ENCODE assay signal across 17 mouse cellular contexts in genomic region chr12:26471376-26471775, GRCm38 (mm10). TPM values are rescaled to one million over a fixed set of nuclear protein-coding genes. Genes with fewer than 3 reads are reported as not detected.
A peak's percentile ranks its signal among the peaks of the same experiment; 100 is the strongest.
DNase-seq lines count a peak whose midpoint lies in the region; ATAC-seq and TF ChIP-seq lines count a peak whose summit lies in the region.
"Had no signal": no experiment of that assay in that cellular context is flagged by ENCODE, and none has a peak within 500 bp of the region (broad histone marks: within the 10 kb centered on the region; RNA-seq: fewer than 3 reads in every experiment).

No protein-coding gene starts in this region.

- no peak overlapping the region for H3K9ac ChIP-seq in heart, embryonic 12.5 days
- H3K9ac ChIP-seq in heart, adult 2 months (ENCODE audit: low read depth, low read length): no peak overlapping the region
- H3K9ac ChIP-seq in kidney, postnatal 0 days (ENCODE audit: low read depth, low read length): no peak overlapping the region
- H3K9ac ChIP-seq in liver, embryonic 16.5 days (ENCODE audit: low read depth, low read length): peak overlapping the region; percentile 20
- H3K9ac ChIP-seq in forebrain, embryonic 14.5 days (ENCODE audit: low read length): no peak overlapping the region
- H3K9ac ChIP-seq: heart, embryonic 15.5 days; hindbrain, embryonic 14.5 days had no signal

- WGBS in heart, embryonic 12.5 days: 64% methylated on average over 3 of the region's 3 CpGs
- 69% methylated on average over 3 of the region's 3 CpGs for WGBS in heart, adult 2 months
- 56% methylated on average over 3 of the region's 3 CpGs for WGBS in kidney, postnatal 0 days
- 55% methylated on average over 3 of the region's 3 CpGs for WGBS in liver, embryonic 16.5 days (ENCODE audit: insufficient replicate concordance)
- WGBS in forebrain, embryonic 14.5 days: 88% methylated on average over 3 of the region's 3 CpGs

- TF ChIP-seq EP300 in heart, adult 2 months (IDR thresholded peaks at IDR 0.05; ENCODE audit: insufficient read depth, low read depth, low read length): no peak

- no peaks in the 10 kb centered on the region for H3K79me2 ChIP-seq in heart, adult 2 months (replicated peaks; ENCODE audit: control insufficient read depth, insufficient read depth, low read length)

- TF ChIP-seq CTCF in heart, adult 2 months (IDR thresholded peaks at IDR 0.05): no peak
- no peak for TF ChIP-seq CTCF in kidney, postnatal 0 days (IDR thresholded peaks at IDR 0.05; ENCODE audit: low read depth)

- peaks cover 9% of the 10 kb centered on the region; the same call in 1 of the 2 replicates for H3K4me1 ChIP-seq in heart, embryonic 12.5 days (replicated peaks)
- H3K4me1 ChIP-seq in heart, adult 2 months (ENCODE audit: control insufficient read depth, insufficient read depth, low read length): peaks cover 8% of the 10 kb centered on the region
- peaks cover 7% of the 10 kb centered on the region; the same call in 1 of the 2 replicates for H3K4me1 ChIP-seq in kidney, postnatal 0 days (replicated peaks; ENCODE audit: insufficient read depth, low read length)
- H3K4me1 ChIP-seq in brown adipose tissue, adult 24 weeks (ENCODE audit: control insufficient read depth, insufficient read depth, insufficient read length, low read length): peaks cover 12% of the 10 kb centered on the region
- H3K4me1 ChIP-seq in liver, embryonic 16.5 days (ENCODE audit: control insufficient read depth, low read depth, low read length): peaks cover 46% of the 10 kb centered on the region
- 0 out of 2 replicates have a peak, but pooled peaks cover 3% of the 10 kb centered on the region for H3K4me1 ChIP-seq in forebrain, embryonic 14.5 days (ENCODE audit: control insufficient read depth, insufficient read depth, low read length)

- H3K4me3 ChIP-seq in heart, embryonic 12.5 days: peak overlapping the region; percentile 22; the same call in 1 of the 2 replicates
- no peak overlapping the region for H3K4me3 ChIP-seq in heart, adult 2 months
- no peak overlapping the region for H3K4me3 ChIP-seq in kidney, postnatal 0 days (replicated peaks; ENCODE audit: low read depth, low read length)
- peak overlapping the region; percentile 67; the same call in 1 of the 2 replicates for H3K4me3 ChIP-seq in brown adipose tissue, adult 24 weeks (ENCODE audit: insufficient read depth, low read depth, low read length)
- peak overlapping the region; percentile 87 for H3K4me3 ChIP-seq in liver, embryonic 16.5 days (ENCODE audit: low read depth, low read length)
- H3K4me3 ChIP-seq in forebrain, embryonic 14.5 days (ENCODE audit: low read depth, low read length): no peak overlapping the region
- H3K4me3 ChIP-seq: heart, embryonic 15.5 days had no signal

- H3K27ac ChIP-seq in heart, embryonic 12.5 days (ENCODE audit: poor library complexity, severe bottlenecking): no peak overlapping the region
- no peak overlapping the region for H3K27ac ChIP-seq in heart, adult 2 months
- no peak overlapping the region for H3K27ac ChIP-seq in kidney, postnatal 0 days
- H3K27ac ChIP-seq in brown adipose tissue, adult 24 weeks (replicated peaks; ENCODE audit: low read depth, low read length): no peak overlapping the region
- H3K27ac ChIP-seq in liver, embryonic 16.5 days (ENCODE audit: low read length): peak overlapping the region; percentile 91
- no peak overlapping the region for H3K27ac ChIP-seq in forebrain, embryonic 14.5 days (ENCODE audit: low read depth, low read length)
- H3K27ac ChIP-seq: heart, embryonic 15.5 days; hindbrain, embryonic 14.5 days had no signal

- no peak for TF ChIP-seq POLR2A in heart, adult 2 months (IDR thresholded peaks at IDR 0.05; ENCODE audit: insufficient read depth, low read depth, low read length)

- H3K9me3 ChIP-seq in heart, embryonic 12.5 days (replicated peaks): no peaks in the 10 kb centered on the region
- H3K9me3 ChIP-seq in kidney, postnatal 0 days (replicated peaks; ENCODE audit: low read length): no peaks in the 10 kb centered on the region
- H3K9me3 ChIP-seq in liver, embryonic 16.5 days (replicated peaks; ENCODE audit: control insufficient read depth, low read length): no peaks in the 10 kb centered on the region
- H3K9me3 ChIP-seq in forebrain, embryonic 14.5 days (replicated peaks; ENCODE audit: control insufficient read depth, low read length): no peaks in the 10 kb centered on the region
- H3K9me3 ChIP-seq: heart, embryonic 15.5 days had no signal

- H3K4me2 ChIP-seq in heart, embryonic 12.5 days: peak overlapping the region; percentile 18; the same call in 1 of the 2 replicates
- peak overlapping the region; percentile 93 for H3K4me2 ChIP-seq in kidney, postnatal 0 days (ENCODE audit: low read length)
- H3K4me2 ChIP-seq in liver, embryonic 16.5 days (ENCODE audit: low read depth, low read length): peak overlapping the region; percentile 98
- H3K4me2 ChIP-seq in forebrain, embryonic 14.5 days (ENCODE audit: low read length): no peak overlapping the region
- H3K4me2 ChIP-seq: heart, embryonic 15.5 days had no signal

- intact Hi-C loops in heart, adult 2 months (cut with DNase I): no loop called here

- ATAC-seq in heart, embryonic 12.5 days (ENCODE audit: insufficient number of reproducible peaks, low FRiP score): no peak
- no peak for ATAC-seq in kidney, postnatal 0 days (replicated peaks; ENCODE audit: low FRiP score, low read depth)
- ATAC-seq in liver, embryonic 16.5 days (ENCODE audit: low read depth): no peak
- ATAC-seq in forebrain, embryonic 14.5 days: no peak
- ATAC-seq: forebrain, embryonic 16.5 days had no signal

- H3K36me3 ChIP-seq in heart, embryonic 12.5 days: no peaks in the 10 kb centered on the region
- H3K36me3 ChIP-seq in heart, adult 2 months (ENCODE audit: control insufficient read depth, insufficient read depth, low read length): peaks cover 4% of the 10 kb centered on the region; the same call in 1 of the 2 replicates
- H3K36me3 ChIP-seq in kidney, postnatal 0 days (ENCODE audit: insufficient read depth, low read length): no peaks in the 10 kb centered on the region
- H3K36me3 ChIP-seq in liver, embryonic 16.5 days (ENCODE audit: control insufficient read depth, insufficient read depth): no peaks in the 10 kb centered on the region
- H3K36me3 ChIP-seq in forebrain, embryonic 14.5 days (ENCODE audit: control insufficient read depth, insufficient read depth, low read length): no peaks in the 10 kb centered on the region
- H3K36me3 ChIP-seq: heart, embryonic 15.5 days had no signal

- no peak for DNase-seq in heart, adult 2 months
- DNase-seq in kidney, postnatal 0 days (ENCODE audit: low spot score): no peak
- no peak for DNase-seq in kidney, postnatal 10 days
- no peak for DNase-seq in forebrain, embryonic 14.5 days (ENCODE audit: low spot score)
- DNase-seq in gastrocnemius, adult 8-10 months (ENCODE audit: low spot score in 2 of 2): no peak
- DNase-seq: adrenal gland, postnatal 25 days; cerebellum, adult 9-10 months; kidney, postnatal 25 days; lung, postnatal 14 days; right cerebral cortex, adult 18-20 months had no signal

- 0 out of 2 replicates have a peak, but pooled peaks cover 5% of the 10 kb centered on the region for H3K27me3 ChIP-seq in heart, embryonic 12.5 days (replicated peaks)
- H3K27me3 ChIP-seq in heart, adult 2 months (ENCODE audit: control insufficient read depth, insufficient read depth, low read length): no peaks in the 10 kb centered on the region
- no peaks in the 10 kb centered on the region for H3K27me3 ChIP-seq in kidney, postnatal 0 days (ENCODE audit: insufficient read depth, low read length)
- no peaks in the 10 kb centered on the region for H3K27me3 ChIP-seq in liver, embryonic 16.5 days (ENCODE audit: control insufficient read depth, insufficient read depth, low read depth, low read length)
- H3K27me3 ChIP-seq in forebrain, embryonic 14.5 days (replicated peaks; ENCODE audit: control insufficient read depth, insufficient read depth, low read length): no peaks in the 10 kb centered on the region
- H3K27me3 ChIP-seq: heart, embryonic 15.5 days had no signal

RNA-seq across cellular contexts. Expression of gene Cmpk2, which starts 2.4 kb away (rescaled TPM):
- polyA plus RNA-seq in heart, embryonic 12.5 days (2016; fragmentation: Nextera tagmentation; extraction: Ambion mirVana): 5.3 and 6.4 TPM in 2 replicates
- 1 to 10 TPM; 4.2 to 4.5 TPM for total RNA-seq in heart, adult 2 months (2021)
- polyA plus RNA-seq in heart, adult 2 months (2012; rRNA removed): 3.8 and 6.6 TPM in 2 replicates
- 13.4 and 15.7 TPM in 2 replicates for polyA plus RNA-seq in kidney, postnatal 0 days (2015; fragmentation: Nextera tagmentation; extraction: Ambion mirVana)
- 5.0 and 6.6 TPM in 2 replicates for polyA plus RNA-seq in brown adipose tissue, adult 24 weeks (2012; ENCODE audit: insufficient read depth, insufficient read length, missing spikeins)
- 8.5 and 8.9 TPM in 2 replicates for polyA plus RNA-seq in liver, embryonic 16.5 days (2015; fragmentation: Nextera tagmentation; extraction: Ambion mirVana)
- polyA plus RNA-seq in forebrain, embryonic 14.5 days (2014; fragmentation: Nextera tagmentation; extraction: Ambion mirVana): 11.7 and 11.8 TPM in 2 replicates
- total RNA-seq in gastrocnemius, adult 8-10 months (2022): 1 to 10 TPM in 1 of 4 experiments, under 1 TPM in 3; 0.67 to 1.2 (median 0.73) TPM

RNA-seq across cellular contexts. Expression of gene Rsad2, which starts 15.1 kb away (rescaled TPM):
- 1.2 and 1.5 TPM in 2 replicates for polyA plus RNA-seq in heart, embryonic 12.5 days (2016; fragmentation: Nextera tagmentation; extraction: Ambion mirVana)
- 10 to 100 TPM in 1 of 2 experiments, 1 to 10 TPM in 1; 7.4 to 14.4 TPM for total RNA-seq in heart, adult 2 months (2021)
- polyA plus RNA-seq in heart, adult 2 months (2012; rRNA removed): 6.9 and 8.2 TPM in 2 replicates
- 36.2 and 39.0 TPM in 2 replicates for polyA plus RNA-seq in kidney, postnatal 0 days (2015; fragmentation: Nextera tagmentation; extraction: Ambion mirVana)
- 2.9 and 8.1 TPM in 2 replicates for polyA plus RNA-seq in brown adipose tissue, adult 24 weeks (2012; ENCODE audit: insufficient read depth, insufficient read length, missing spikeins)
- polyA plus RNA-seq in liver, embryonic 16.5 days (2015; fragmentation: Nextera tagmentation; extraction: Ambion mirVana): 11.2 and 12.8 TPM in 2 replicates
- polyA plus RNA-seq in forebrain, embryonic 14.5 days (2014; fragmentation: Nextera tagmentation; extraction: Ambion mirVana): 0.20 and 0.27 TPM in 2 replicates
- 1 to 10 TPM in 1 of 4 experiments, under 1 TPM in 3; 0.27 to 1.1 (median 0.49) TPM for total RNA-seq in gastrocnemius, adult 8-10 months (2022)

RNA-seq across cellular contexts. Expression of gene Rnf144a, which starts 56.3 kb away (rescaled TPM):
- 10.0 and 11.3 TPM in 2 replicates for polyA plus RNA-seq in heart, embryonic 12.5 days (2016; fragmentation: Nextera tagmentation; extraction: Ambion mirVana)
- total RNA-seq in heart, adult 2 months (2021): 10 to 100 TPM; 12.7 to 13.4 TPM
- 11.5 and 17.2 TPM in 2 replicates for polyA plus RNA-seq in heart, adult 2 months (2012; rRNA removed)
- 19.2 and 21.7 TPM in 2 replicates for polyA plus RNA-seq in kidney, postnatal 0 days (2015; fragmentation: Nextera tagmentation; extraction: Ambion mirVana)
- polyA plus RNA-seq in brown adipose tissue, adult 24 weeks (2012; ENCODE audit: insufficient read depth, insufficient read length, missing spikeins): 16.9 and 22.9 TPM in 2 replicates
- 2.3 and 3.2 TPM in 2 replicates for polyA plus RNA-seq in liver, embryonic 16.5 days (2015; fragmentation: Nextera tagmentation; extraction: Ambion mirVana)
- polyA plus RNA-seq in forebrain, embryonic 14.5 days (2014; fragmentation: Nextera tagmentation; extraction: Ambion mirVana): 17.4 and 21.5 TPM in 2 replicates
- total RNA-seq in gastrocnemius, adult 8-10 months (2022): 1 to 10 TPM; 2.3 to 3.1 (median 3.0) TPM
- total RNA-seq: MEL had no signal

Comparison
In these comparisons a context has a peak if more than half of its experiments do, and no peak if none do; other contexts are left out.
1. H3K4me3 ChIP-seq: peak in heart, embryonic 12.5 days (single experiment), brown adipose tissue, adult 24 weeks (single experiment) and liver, embryonic 16.5 days (single experiment); none in heart, adult 2 months (single experiment), kidney, postnatal 0 days (single experiment) and forebrain, embryonic 14.5 days (single experiment).